Mouse (Mus musculus): ENCODE measurements around the gene Ctsz. TPM values are rescaled to one million over a fixed set of nuclear protein-coding genes. Genes with fewer than 3 reads are reported as not detected.
A peak's percentile ranks its signal among the peaks of the same experiment; 100 is the strongest.

Gene Ctsz
- polyA plus RNA-seq (2015; fragmentation: Nextera tagmentation; extraction: Ambion mirVana), result 66.1 and 74.5 TPM in 2 replicates

DNA sequence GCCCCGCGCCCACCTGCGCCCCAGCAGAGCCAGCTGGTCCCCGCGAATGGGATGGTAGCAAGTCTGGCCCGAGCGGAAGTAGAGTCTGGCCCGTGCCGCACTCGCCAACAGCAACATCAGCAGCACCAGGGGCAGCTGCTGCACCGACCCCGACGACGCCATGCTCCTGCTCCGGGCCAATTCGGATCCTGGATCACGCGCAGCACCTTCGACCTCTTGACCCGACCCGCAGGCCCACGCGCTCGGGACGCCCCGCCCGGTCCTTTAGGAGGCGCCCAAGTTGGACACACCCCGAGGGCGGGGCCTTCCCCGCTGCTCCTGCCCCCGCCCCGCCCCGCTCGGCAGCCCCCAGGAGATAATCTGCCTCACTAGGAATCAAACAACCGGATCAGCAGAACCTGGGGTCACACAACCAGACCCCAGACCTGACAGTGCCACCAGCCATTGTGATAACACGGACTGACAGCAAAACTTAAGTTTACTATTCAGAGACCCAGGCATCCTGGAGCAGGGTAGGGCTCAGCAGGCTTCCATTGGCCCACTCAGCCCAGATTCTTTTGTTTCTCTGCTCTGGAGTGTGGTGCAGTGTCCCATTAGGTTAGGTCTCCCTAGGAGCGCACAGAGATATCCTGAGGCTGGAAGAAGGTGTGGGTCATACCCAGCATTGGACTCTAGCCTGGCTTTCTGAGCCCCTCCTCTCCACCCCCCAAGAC lies at the start of gene Ctsz:
Gene Ctsz, minus strand, starts transcription at position 303 of the 713 bp plus-strand sequence.
- H3K27ac ChIP-seq, result no peak within 1 kb of the TSS
- no peaks in the 10 kb centered on the region for H3K27me3 ChIP-seq
- H3K4me1 ChIP-seq (replicated peaks), result peaks cover 29% of the 10 kb centered on the region
- H3K36me3 ChIP-seq, result peaks cover 4% of the 10 kb centered on the region; the same call in 1 of the 2 replicates
- no peaks in the 10 kb centered on the region for H3K9me3 ChIP-seq
- H3K4me2 ChIP-seq (replicated peaks), result peak within 1 kb of the TSS; percentile 74
- H3K4me3 ChIP-seq (replicated peaks), result peak within 1 kb of the TSS; percentile 55
- under 1% methylated on average over 38 of the region's 38 CpGs for WGBS
- ATAC-seq, result peak; percentile 79
- peak within 1 kb of the TSS; percentile 70 for H3K9ac ChIP-seq (replicated peaks)

GRCm38 (mm10) chr2:174487005-174487404 lies 48.2 kb upstream of the Ctsz start:
- no peak overlapping the region for H3K9ac ChIP-seq (replicated peaks)
- no peak overlapping the region for H3K27ac ChIP-seq
- H3K4me1 ChIP-seq (replicated peaks), result no peaks in the 10 kb centered on the region
- H3K36me3 ChIP-seq, result no peaks in the 10 kb centered on the region
- WGBS, result 89% methylated on average over 5 of the region's 5 CpGs
- H3K9me3 ChIP-seq, result no peaks in the 10 kb centered on the region
- no peak overlapping the region for H3K4me2 ChIP-seq (replicated peaks)
- ATAC-seq, result no peak
- no peaks in the 10 kb centered on the region for H3K27me3 ChIP-seq
- H3K4me3 ChIP-seq (replicated peaks), result no peak overlapping the region

GRCm38 (mm10) chr2:174478746-174479145 lies 39.9 kb upstream of the Ctsz start:
- 77% methylated on average over 5 of the region's 5 CpGs for WGBS
- H3K36me3 ChIP-seq, result no peaks in the 10 kb centered on the region
- no peaks in the 10 kb centered on the region for H3K27me3 ChIP-seq
- no peak overlapping the region for H3K9ac ChIP-seq (replicated peaks)
- no peaks in the 10 kb centered on the region for H3K9me3 ChIP-seq
- no peak for ATAC-seq
- no peak overlapping the region for H3K4me2 ChIP-seq (replicated peaks)
- no peak overlapping the region for H3K4me3 ChIP-seq (replicated peaks)
- H3K4me1 ChIP-seq (replicated peaks), result no peaks in the 10 kb centered on the region
- no peak overlapping the region for H3K27ac ChIP-seq

- Histone ChIP-seq H3K27ac (no peak overlapping the region), H3K4me1 (replicated peaks) (peaks cover 4% of the 10 kb centered on the region; the same call in 1 of the 2 replicates), H3K9ac (replicated peaks) (no peak overlapping the region), H3K4me2 (replicated peaks) (no peak overlapping the region), H3K36me3 (no peaks in the 10 kb centered on the region), H3K4me3 (replicated peaks) (no peak overlapping the region), H3K27me3 (no peaks in the 10 kb centered on the region), H3K9me3 (no peaks in the 10 kb centered on the region)
- ATAC-seq, result no peak
- WGBS, result 80% methylated on average over 3 of the region's 3 CpGs
Observed at GRCm38 (mm10) chr2:174477543-174478319, 38.9 kb upstream of the Ctsz start.

GRCm38 (mm10) chr2:174473550-174473927 lies 34.7 kb upstream of the Ctsz start:
- H3K27me3 ChIP-seq, result no peaks in the 10 kb centered on the region
- no peak for ATAC-seq
- no peak overlapping the region for H3K27ac ChIP-seq
- peak overlapping the region; percentile 50 for H3K9ac ChIP-seq (replicated peaks)
- H3K9me3 ChIP-seq, result no peaks in the 10 kb centered on the region
- peaks cover 16% of the 10 kb centered on the region for H3K4me1 ChIP-seq (replicated peaks)
- peak overlapping the region; percentile 75 for H3K4me3 ChIP-seq (replicated peaks)
- H3K4me2 ChIP-seq (replicated peaks), result peak overlapping the region; percentile 74
- H3K36me3 ChIP-seq, result peaks cover 11% of the 10 kb centered on the region; the same call in 1 of the 2 replicates
- 91% methylated on average over 5 of the region's 5 CpGs for WGBS

DNA sequence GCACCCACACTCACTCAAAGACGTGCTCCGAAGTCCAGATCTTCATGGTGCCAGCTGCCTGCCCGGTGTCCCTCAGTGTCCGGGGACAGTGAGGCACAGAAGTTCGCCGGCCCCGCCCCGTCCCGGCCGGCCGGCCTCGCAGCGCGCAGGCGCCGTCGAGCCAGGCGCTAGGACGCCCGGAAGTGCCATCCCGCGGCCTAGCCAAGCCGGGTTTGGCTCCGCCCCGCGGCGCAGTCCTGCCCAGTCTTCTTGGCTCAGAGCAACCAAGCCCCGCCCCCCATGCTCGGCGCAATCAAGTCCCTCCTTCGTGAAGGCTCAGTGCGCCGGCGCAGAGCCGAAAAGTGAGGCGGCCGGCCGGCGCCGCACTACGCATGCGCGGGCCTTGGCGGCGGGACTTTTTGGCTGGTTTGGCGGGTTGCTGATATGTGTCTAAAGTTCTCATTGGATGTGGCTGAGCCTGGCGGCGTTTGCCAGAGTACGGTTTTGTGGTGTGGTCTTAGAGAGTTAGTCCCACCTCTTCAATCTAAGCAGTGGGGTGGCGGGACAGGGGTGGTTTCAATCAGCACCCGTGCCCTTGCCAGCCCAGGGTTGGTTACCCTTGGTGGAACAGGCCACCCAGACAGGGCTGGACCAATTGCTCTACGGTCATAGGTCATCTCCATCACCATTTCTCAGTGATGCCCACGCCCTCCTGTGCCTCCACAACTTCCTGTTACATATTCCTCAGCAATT lies 34.1 kb upstream of the Ctsz start, which contains the start of gene Prelid3b:
Gene Prelid3b, minus strand, starts transcription at position 264 of the 732 bp plus-strand sequence.
- H3K4me1 ChIP-seq (replicated peaks), result peaks cover 16% of the 10 kb centered on the region
- peaks cover 17% of the 10 kb centered on the region for H3K36me3 ChIP-seq
- no peaks in the 10 kb centered on the region for H3K9me3 ChIP-seq
- H3K27me3 ChIP-seq, result no peaks in the 10 kb centered on the region
- H3K4me3 ChIP-seq (replicated peaks), result peak within 1 kb of the TSS; percentile 75
- peak within 1 kb of the TSS; percentile 80 for H3K9ac ChIP-seq (replicated peaks)
- 1% methylated on average over 53 of the region's 53 CpGs for WGBS
- peak within 1 kb of the TSS; percentile 56; the same call in 1 of the 2 replicates for H3K27ac ChIP-seq
- H3K4me2 ChIP-seq (replicated peaks), result peak within 1 kb of the TSS; percentile 74
- peak; percentile 98 for ATAC-seq

DNA sequence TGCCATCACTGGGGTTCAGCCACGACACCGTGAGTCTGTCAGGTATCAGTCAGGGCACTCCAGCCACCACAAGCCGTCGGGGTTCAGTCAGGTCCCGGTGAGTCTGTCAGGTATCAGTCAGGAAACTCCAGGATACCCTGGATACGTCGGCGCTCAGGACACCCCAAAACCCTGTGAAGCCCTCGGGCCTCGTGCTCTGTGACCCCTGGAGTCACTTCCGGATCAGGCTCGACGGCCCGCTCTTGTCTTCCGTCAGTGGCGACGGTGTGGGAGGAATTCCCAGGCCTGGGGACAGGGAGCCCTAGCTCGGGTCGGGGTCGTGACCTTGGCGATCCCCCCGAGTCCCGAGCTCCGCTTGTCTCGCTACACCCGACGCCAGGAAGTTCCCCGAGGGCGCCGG lies 33.6 kb upstream of the Ctsz start:
- Histone ChIP-seq H3K4me3 (replicated peaks) (peak overlapping the region; percentile 75), H3K27ac (peak overlapping the region; percentile 56; the same call in 1 of the 2 replicates), H3K36me3 (peaks cover 20% of the 10 kb centered on the region), H3K9ac (replicated peaks) (peak overlapping the region; percentile 80), H3K9me3 (no peaks in the 10 kb centered on the region), H3K4me1 (replicated peaks) (peaks cover 16% of the 10 kb centered on the region), H3K27me3 (no peaks in the 10 kb centered on the region), H3K4me2 (replicated peaks) (peak overlapping the region; percentile 74)
- no peak; the same call in 1 of the 2 replicates for ATAC-seq
- 8% methylated on average over 28 of the region's 30 CpGs for WGBS

GRCm38 (mm10) chr2:174470786-174471405 lies 32.1 kb upstream of the Ctsz start:
- Histone ChIP-seq H3K4me3 (replicated peaks) (no peak overlapping the region), H3K9ac (replicated peaks) (no peak overlapping the region), H3K27me3 (no peaks in the 10 kb centered on the region), H3K36me3 (peaks cover 31% of the 10 kb centered on the region), H3K9me3 (no peaks in the 10 kb centered on the region), H3K4me1 (replicated peaks) (peaks cover 16% of the 10 kb centered on the region), H3K27ac (no peak overlapping the region), H3K4me2 (replicated peaks) (no peak overlapping the region)
- ATAC-seq, result no peak
- 95% methylated on average over 7 of the region's 7 CpGs for WGBS

DNA sequence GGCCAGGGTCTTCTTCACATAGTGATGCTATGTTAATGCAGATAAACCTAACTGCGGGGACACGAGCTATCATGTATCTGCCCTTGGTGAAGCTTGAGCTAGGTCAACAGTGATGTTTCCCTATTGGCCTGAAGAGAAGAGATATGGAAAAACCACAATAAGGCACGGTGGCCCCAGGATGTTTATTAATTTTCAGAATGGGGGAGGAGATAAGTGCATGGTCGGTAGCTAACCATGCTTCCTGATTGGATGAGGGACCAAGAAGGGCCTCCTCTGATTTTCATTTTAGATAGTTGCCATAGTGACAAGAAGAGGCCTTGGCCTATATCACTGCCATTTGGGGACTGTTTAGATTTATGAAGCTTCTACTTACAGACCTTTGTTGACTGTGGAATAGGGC lies 31.5 kb upstream of the Ctsz start:
- H3K4me3 ChIP-seq (replicated peaks), result no peak overlapping the region
- no peaks in the 10 kb centered on the region for H3K27me3 ChIP-seq
- H3K4me1 ChIP-seq (replicated peaks), result peaks cover 16% of the 10 kb centered on the region
- ATAC-seq, result no peak
- H3K9me3 ChIP-seq, result no peaks in the 10 kb centered on the region
- WGBS, result 86% methylated on average over 4 of the region's 4 CpGs
- no peak overlapping the region for H3K4me2 ChIP-seq (replicated peaks)
- H3K36me3 ChIP-seq, result peaks cover 36% of the 10 kb centered on the region
- H3K9ac ChIP-seq (replicated peaks), result no peak overlapping the region
- H3K27ac ChIP-seq, result no peak overlapping the region

GRCm38 (mm10) chr2:174463789-174464523 lies 25.1 kb upstream of the Ctsz start, which contains the start of gene Atp5e:
Gene Atp5e, minus strand, starts transcription at chr2:174464105.
- Histone ChIP-seq H3K9me3 (no peaks in the 10 kb centered on the region), H3K4me1 (replicated peaks) (peaks cover 18% of the 10 kb centered on the region), H3K36me3 (peaks cover 56% of the 10 kb centered on the region), H3K4me2 (replicated peaks) (peak within 1 kb of the TSS; percentile 79), H3K4me3 (replicated peaks) (peak within 1 kb of the TSS; percentile 79), H3K27me3 (no peaks in the 10 kb centered on the region), H3K27ac (0 out of 2 replicates have a peak within 1 kb of the TSS, but pooled peaks have one; percentile 49), H3K9ac (replicated peaks) (peak within 1 kb of the TSS; percentile 73)
- ATAC-seq, result peak; percentile 100
- 2% methylated on average over 48 of the region's 48 CpGs for WGBS

GRCm38 (mm10) chr2:174463370-174463769 lies 24.5 kb upstream of the Ctsz start:
- Histone ChIP-seq H3K36me3 (peaks cover 50% of the 10 kb centered on the region), H3K27me3 (no peaks in the 10 kb centered on the region), H3K4me2 (replicated peaks) (peak overlapping the region; percentile 79), H3K9ac (replicated peaks) (peak overlapping the region; percentile 73), H3K9me3 (no peaks in the 10 kb centered on the region), H3K4me1 (replicated peaks) (peaks cover 22% of the 10 kb centered on the region), H3K27ac (0 out of 2 replicates have a peak overlapping the region, but pooled peaks have one; percentile 49), H3K4me3 (replicated peaks) (peak overlapping the region; percentile 79)
- WGBS, result 42% methylated on average over 10 of the region's 10 CpGs
- peak; percentile 32; the same call in 1 of the 2 replicates for ATAC-seq

Measured in midbrain, embryonic 13.5 days (tissue).